In genomic region chr13:12464844-12465243, GRCm38 (mm10) we compare ENCODE assay signal across 9 mouse cellular contexts. TPM values are rescaled to one million over a fixed set of nuclear protein-coding genes. Genes with fewer than 3 reads are reported as not detected.
DNase-seq lines count a peak whose midpoint lies in the region; ATAC-seq and TF ChIP-seq lines count a peak whose summit lies in the region.
"Had no signal": no experiment of that assay in that cellular context is flagged by ENCODE, and none has a peak within 500 bp of the region (broad histone marks: within the 10 kb centered on the region; RNA-seq: fewer than 3 reads in every experiment).

TSS of gene Lgals8 (minus strand) at chr13:12464944.

- H3K4me2 ChIP-seq in forebrain, embryonic 13.5 days = no peak within 1 kb of the TSS
- H3K4me2 ChIP-seq in forebrain, embryonic 11.5 days (ENCODE audit: low read depth, low read length, severe bottlenecking) = no peak within 1 kb of the TSS
- no peak within 1 kb of the TSS for H3K4me2 ChIP-seq in hindbrain, embryonic 15.5 days
- no peak within 1 kb of the TSS for H3K4me2 ChIP-seq in liver, embryonic 16.5 days (ENCODE audit: low read depth, low read length)

- DNase-seq in forebrain, embryonic 11.5 days (ENCODE audit: low spot score) = no peak
- DNase-seq in gastrocnemius, adult 18-20 months (ENCODE audit: low spot score) = no peak
- no peak for DNase-seq in B cell, adult 2 months
- DNase-seq in thymus, postnatal 25 days = no peak

- H3K4me3 ChIP-seq in forebrain, embryonic 13.5 days = no peak within 1 kb of the TSS
- no peak within 1 kb of the TSS for H3K4me3 ChIP-seq in forebrain, embryonic 11.5 days (ENCODE audit: low read depth, low read length)
- no peak within 1 kb of the TSS for H3K4me3 ChIP-seq in ES-Bruce4 (ENCODE audit: low read depth, low read length)
- H3K4me3 ChIP-seq in hindbrain, embryonic 15.5 days = no peak within 1 kb of the TSS
- no peak within 1 kb of the TSS for H3K4me3 ChIP-seq in liver, embryonic 16.5 days (ENCODE audit: low read depth, low read length)
- H3K4me3 ChIP-seq: megakaryocyte, embryonic 14.5 days had no signal

- no peaks in the 10 kb centered on the region for H3K36me3 ChIP-seq in forebrain, embryonic 13.5 days (ENCODE audit: poor library complexity, severe bottlenecking)
- H3K36me3 ChIP-seq in forebrain, embryonic 11.5 days (ENCODE audit: control insufficient read depth, insufficient read depth, low read length) = no peaks in the 10 kb centered on the region
- H3K36me3 ChIP-seq in ES-Bruce4 (ENCODE audit: control insufficient read depth, insufficient read depth, low read length, poor library complexity, severe bottlenecking) = no peaks in the 10 kb centered on the region
- H3K36me3 ChIP-seq in hindbrain, embryonic 15.5 days = no peaks in the 10 kb centered on the region
- no peaks in the 10 kb centered on the region for H3K36me3 ChIP-seq in liver, embryonic 16.5 days (ENCODE audit: control insufficient read depth, insufficient read depth)

- no peak for ATAC-seq in forebrain, embryonic 13.5 days
- no peak for ATAC-seq in forebrain, embryonic 11.5 days (replicated peaks; ENCODE audit: low FRiP score)
- no peak for ATAC-seq in hindbrain, embryonic 15.5 days (ENCODE audit: low FRiP score, low read depth)
- no peak for ATAC-seq in liver, embryonic 16.5 days (ENCODE audit: low read depth)

- 87% methylated on average over 1 of the region's 1 CpGs for WGBS in forebrain, embryonic 13.5 days
- WGBS in forebrain, embryonic 11.5 days = 86% methylated on average over 1 of the region's 1 CpGs
- WGBS in hindbrain, embryonic 15.5 days = 93% methylated on average over 1 of the region's 1 CpGs
- WGBS in liver, embryonic 16.5 days (ENCODE audit: insufficient replicate concordance) = 70% methylated on average over 1 of the region's 1 CpGs

- TF ChIP-seq EP300 in ES-Bruce4 (IDR thresholded peaks at IDR 0.05; ENCODE audit: insufficient read depth, low read depth, low read length) = no peak

- H3K27ac ChIP-seq in forebrain, embryonic 13.5 days = no peak within 1 kb of the TSS
- H3K27ac ChIP-seq in forebrain, embryonic 11.5 days (ENCODE audit: low read depth, low read length) = no peak within 1 kb of the TSS
- H3K27ac ChIP-seq in ES-Bruce4 (ENCODE audit: insufficient read depth, low read length) = no peak within 1 kb of the TSS
- H3K27ac ChIP-seq in hindbrain, embryonic 15.5 days (replicated peaks) = no peak within 1 kb of the TSS
- no peak within 1 kb of the TSS for H3K27ac ChIP-seq in liver, embryonic 16.5 days (ENCODE audit: low read length)

- no peaks in the 10 kb centered on the region for H3K27me3 ChIP-seq in forebrain, embryonic 13.5 days
- no peaks in the 10 kb centered on the region for H3K27me3 ChIP-seq in forebrain, embryonic 11.5 days (ENCODE audit: control insufficient read depth, insufficient read depth, low read length)
- no peaks in the 10 kb centered on the region for H3K27me3 ChIP-seq in ES-Bruce4 (ENCODE audit: control insufficient read depth, insufficient read depth, low read length, poor library complexity, severe bottlenecking)
- H3K27me3 ChIP-seq in hindbrain, embryonic 15.5 days = no peaks in the 10 kb centered on the region
- no peaks in the 10 kb centered on the region for H3K27me3 ChIP-seq in liver, embryonic 16.5 days (ENCODE audit: control insufficient read depth, insufficient read depth, low read depth, low read length)
- H3K27me3 ChIP-seq: megakaryocyte, embryonic 14.5 days had no signal

- no peaks in the 10 kb centered on the region for H3K9me3 ChIP-seq in forebrain, embryonic 13.5 days (replicated peaks)
- H3K9me3 ChIP-seq in forebrain, embryonic 11.5 days (ENCODE audit: control insufficient read depth, low read length) = no peaks in the 10 kb centered on the region
- H3K9me3 ChIP-seq in ES-Bruce4 (replicated peaks; ENCODE audit: control insufficient read depth, insufficient read depth, low read length, poor library complexity, severe bottlenecking) = no peaks in the 10 kb centered on the region
- no peaks in the 10 kb centered on the region for H3K9me3 ChIP-seq in hindbrain, embryonic 15.5 days
- H3K9me3 ChIP-seq in liver, embryonic 16.5 days (replicated peaks; ENCODE audit: control insufficient read depth, low read length) = no peaks in the 10 kb centered on the region
- H3K9me3 ChIP-seq: megakaryocyte, embryonic 14.5 days had no signal

- H3K4me1 ChIP-seq in forebrain, embryonic 13.5 days = peaks cover 13% of the 10 kb centered on the region
- no peaks in the 10 kb centered on the region for H3K4me1 ChIP-seq in forebrain, embryonic 11.5 days (replicated peaks; ENCODE audit: control insufficient read depth, insufficient read depth, low read length)
- no peaks in the 10 kb centered on the region for H3K4me1 ChIP-seq in ES-Bruce4 (ENCODE audit: control insufficient read depth, insufficient read depth, low read length)
- H3K4me1 ChIP-seq in hindbrain, embryonic 15.5 days (replicated peaks) = peaks cover 13% of the 10 kb centered on the region
- H3K4me1 ChIP-seq in liver, embryonic 16.5 days (ENCODE audit: control insufficient read depth, low read depth, low read length) = peaks cover 6% of the 10 kb centered on the region

- no peak for TF ChIP-seq POLR2A in ES-Bruce4 (IDR thresholded peaks at IDR 0.05; ENCODE audit: insufficient read depth, low read length)

- no peak within 1 kb of the TSS for H3K9ac ChIP-seq in forebrain, embryonic 13.5 days
- no peak within 1 kb of the TSS for H3K9ac ChIP-seq in forebrain, embryonic 11.5 days (ENCODE audit: low read length)
- no peak within 1 kb of the TSS for H3K9ac ChIP-seq in ES-Bruce4 (ENCODE audit: low read depth, poor library complexity, severe bottlenecking)
- H3K9ac ChIP-seq in hindbrain, embryonic 15.5 days = no peak within 1 kb of the TSS
- H3K9ac ChIP-seq in liver, embryonic 16.5 days (ENCODE audit: low read depth, low read length) = no peak within 1 kb of the TSS

- no peak for TF ChIP-seq CTCF in ES-Bruce4 (IDR thresholded peaks at IDR 0.05; ENCODE audit: low read depth, low read length)

RNA-seq across cellular contexts. Expression of gene Lgals8, which starts in this region (rescaled TPM):
- 8.0 and 10.6 TPM in 2 replicates for polyA plus RNA-seq in forebrain, embryonic 13.5 days (2015; fragmentation: Nextera tagmentation; extraction: Ambion mirVana)
- 9.6 and 10.2 TPM in 2 replicates for polyA plus RNA-seq in forebrain, embryonic 11.5 days (2014; fragmentation: Nextera tagmentation; extraction: Ambion mirVana)
- polyA plus RNA-seq in ES-Bruce4 (2011; ENCODE audit: insufficient read depth, insufficient read length, low read depth, missing spikeins) = 11.4 and 12.7 TPM in 2 replicates
- total RNA-seq in gastrocnemius, adult 18-20 months (2021) = 10 to 100 TPM; 26.0 to 27.1 TPM
- 20.9 and 23.0 TPM in 2 replicates for polyA plus RNA-seq in hindbrain, embryonic 15.5 days (2015; fragmentation: Nextera tagmentation; extraction: Ambion mirVana)
- polyA plus RNA-seq in liver, embryonic 16.5 days (2015; fragmentation: Nextera tagmentation; extraction: Ambion mirVana) = 14.9 and 15.7 TPM in 2 replicates
